Mouse (Mus musculus) midbrain, postnatal 0 days (tissue): ENCODE data around the gene Pafah1b3. TPM values are rescaled to one million over a fixed set of nuclear protein-coding genes. Genes with fewer than 3 reads are reported as not detected.

Experiments used
- ATAC-seq: fragments of 200-750 bp; cut with Nextera tagmentation; 2 replicates; pipeline ENCODE4 v1.8.0; 2017; ENCODE audit warnings: moderate number of reproducible peaks, mild to moderate bottlenecking, moderate TSS enrichment, moderate library complexity; ENCODE audit not compliant: low FRiP score
- DNase-seq: peaks from one replicate; pipeline ENCODE4 v3.0.0-alpha.2; 2015; ENCODE audit warnings: low spot score
- H3K27ac ChIP-seq: fragments of 300-500 bp; sonication (generic); 2 replicates; pipeline ENCODE4 v1.5.1; 2014; ENCODE audit warnings: low read depth, mild to moderate bottlenecking, low read length, mixed read lengths
- H3K27me3 ChIP-seq: fragments of 300-500 bp; sonication (generic); 2 replicates; pipeline ENCODE4 v1.6.1; 2014; ENCODE audit warnings: low read length, control low read depth, mixed read lengths; ENCODE audit not compliant: insufficient read depth
- H3K36me3 ChIP-seq: fragments of 300-500 bp; sonication (generic); 2 replicates; pipeline ENCODE4 v1.6.1; 2014; ENCODE audit warnings: low read length, control low read depth, mixed read lengths; ENCODE audit not compliant: insufficient read depth
- H3K4me1 ChIP-seq: fragments of 300-500 bp; sonication (generic); 2 replicates; pipeline ENCODE4 v1.6.1; 2014; ENCODE audit warnings: mild to moderate bottlenecking, control low read depth, antibody characterized with exemption, low read length, mixed read lengths; ENCODE audit not compliant: insufficient read depth
- H3K4me2 ChIP-seq: fragments of 300-500 bp; sonication (generic); 2 replicates; pipeline ENCODE4 v1.6.1; 2014; ENCODE audit warnings: low read depth, mild to moderate bottlenecking, low read length, mixed read lengths; ENCODE audit not compliant: poor library complexity, severe bottlenecking
- H3K4me3 ChIP-seq: fragments of 300-500 bp; sonication (generic); 2 replicates; pipeline ENCODE4 v1.5.1; 2014; ENCODE audit warnings: low read depth, mild to moderate bottlenecking, low read length, moderate library complexity
- H3K9ac ChIP-seq: fragments of 300-500 bp; sonication (generic); replicated peaks from 2 replicates; pipeline ENCODE4 v1.6.1; 2014; ENCODE audit warnings: mild to moderate bottlenecking, low read length, moderate library complexity, mixed read lengths; ENCODE audit not compliant: poor library complexity, severe bottlenecking
- H3K9me3 ChIP-seq: fragments of 300-500 bp; sonication (generic); 2 replicates; pipeline ENCODE4 v1.6.1; 2016; ENCODE audit warnings: low read length, control low read depth
- CTCF ChIP-seq: IDR thresholded peaks from 2 replicates; pipeline ENCODE4 v1.5.1; 2016; ENCODE audit warnings: antibody characterized with exemption, mild to moderate bottlenecking
- WGBS: fragments of 180-500 bp; shearing (Covaris S2); extraction: QIAGEN DNeasy Blood & Tissue Kit; methylation state at CpG from one replicate; pipeline ENCODE4 v1.1.7; 2014; 5-methylcytosine and 5-hydroxymethylcytosine counted together
- polyA plus RNA-seq: library from polyadenylated mRNA; unstranded; fragments of >200 nt; fragmentation: Nextera tagmentation; extraction: Ambion mirVana; gene quantifications from 2 replicates; pipeline ENCODE4 v1.2.1, GENCODE M21; 2015
- total RNA-seq: library from RNA; depleted of rRNA; stranded (reverse); fragments of >200 nt; gene quantifications from 2 replicates; pipeline ENCODE4 v1.2.3, GENCODE M21; 2014

The Pafah1b3 gene
- total and polyA plus RNA-seq, 2 experiments from 2014 or later: 604 to 661 TPM

- Histone ChIP-seq H3K27ac (no peak overlapping the region), H3K9ac (no peak overlapping the region), H3K27me3 (no peaks in the 10 kb centered on the region), H3K4me2 (no peak overlapping the region), H3K4me3 (no peak overlapping the region), H3K36me3 (peaks cover 74% of the 10 kb centered on the region), H3K9me3 (no peaks in the 10 kb centered on the region), H3K4me1 (peaks cover 18% of the 10 kb centered on the region)
- DNase-seq: no peak
- ATAC-seq: no peak
- TF ChIP-seq CTCF: no peak
- WGBS: 94% methylated on average over 12 of the region's 12 CpGs
Measured at GRCm38 (mm10) chr7:25288011-25288410, 9.8 kb downstream of the Pafah1b3 start.

GRCm38 (mm10) chr7:25286989-25287388 is 10.8 kb downstream of the Pafah1b3 start:
- Histone ChIP-seq H3K9ac (no peak overlapping the region), H3K36me3 (peaks cover 69% of the 10 kb centered on the region), H3K4me1 (peaks cover 21% of the 10 kb centered on the region), H3K27ac (no peak overlapping the region), H3K4me2 (no peak overlapping the region), H3K27me3 (no peaks in the 10 kb centered on the region), H3K9me3 (no peaks in the 10 kb centered on the region), H3K4me3 (no peak overlapping the region)
- peak; percentile 28; the same call in 1 of the 2 replicates for TF ChIP-seq CTCF
- WGBS: 80% methylated on average over 8 of the region's 8 CpGs
- DNase-seq (no peak), ATAC-seq (no peak)

GRCm38 (mm10) chr7:25285511-25286238 is 12.1 kb downstream of the Pafah1b3 start:
- 87% methylated on average over 20 of the region's 20 CpGs for WGBS
- Histone ChIP-seq H3K9me3 (no peaks in the 10 kb centered on the region), H3K27ac (no peak overlapping the region), H3K27me3 (no peaks in the 10 kb centered on the region), H3K4me2 (no peak overlapping the region), H3K4me3 (no peak overlapping the region), H3K4me1 (peaks cover 26% of the 10 kb centered on the region), H3K36me3 (peaks cover 56% of the 10 kb centered on the region), H3K9ac (no peak overlapping the region)
- no peak for ATAC-seq
- no peak for DNase-seq
- TF ChIP-seq CTCF: no peak

- Histone ChIP-seq H3K9me3 (no peaks in the 10 kb centered on the region), H3K4me2 (peak overlapping the region; percentile 89; the same call in 1 of the 2 replicates), H3K4me3 (no peak overlapping the region), H3K36me3 (peaks cover 50% of the 10 kb centered on the region), H3K27ac (no peak overlapping the region), H3K27me3 (no peaks in the 10 kb centered on the region), H3K4me1 (peaks cover 35% of the 10 kb centered on the region), H3K9ac (0 out of 2 replicates have a peak overlapping the region, but pooled peaks have one; percentile 72)
- DNase-seq (no peak), ATAC-seq (no peak)
- TF ChIP-seq CTCF: no peak
- 62% methylated on average over 5 of the region's 5 CpGs for WGBS
Measured at GRCm38 (mm10) chr7:25284766-25285165, 13.0 kb downstream of the Pafah1b3 start.

GRCm38 (mm10) chr7:25284171-25284570 is 13.6 kb downstream of the Pafah1b3 start:
- WGBS: 72% methylated on average over 2 of the region's 2 CpGs
- peaks cover 44% of the 10 kb centered on the region for H3K36me3 ChIP-seq
- peak overlapping the region; percentile 75 for H3K4me3 ChIP-seq
- 0 out of 2 replicates have a peak overlapping the region, but pooled peaks have one; percentile 3 for H3K27ac ChIP-seq
- H3K27me3 ChIP-seq: no peaks in the 10 kb centered on the region
- peaks cover 40% of the 10 kb centered on the region for H3K4me1 ChIP-seq
- peak overlapping the region; percentile 89 for H3K4me2 ChIP-seq
- DNase-seq (no peak), ATAC-seq (no peak)
- H3K9me3 ChIP-seq: no peaks in the 10 kb centered on the region
- peak overlapping the region; percentile 72; the same call in 1 of the 2 replicates for H3K9ac ChIP-seq
- no peak for TF ChIP-seq CTCF

GRCm38 (mm10) chr7:25283637-25284036 is 14.1 kb downstream of the Pafah1b3 start:
- peak overlapping the region; percentile 99; the same call in 1 of the 2 replicates for H3K27ac ChIP-seq
- no peak for ATAC-seq
- peaks cover 40% of the 10 kb centered on the region for H3K4me1 ChIP-seq
- peak overlapping the region; percentile 75 for H3K4me3 ChIP-seq
- 11% methylated on average over 5 of the region's 5 CpGs for WGBS
- H3K27me3 ChIP-seq: no peaks in the 10 kb centered on the region
- no peaks in the 10 kb centered on the region for H3K9me3 ChIP-seq
- no peak for DNase-seq
- H3K9ac ChIP-seq: peak overlapping the region; percentile 72
- H3K4me2 ChIP-seq: peak overlapping the region; percentile 89
- H3K36me3 ChIP-seq: peaks cover 39% of the 10 kb centered on the region
- no peak for TF ChIP-seq CTCF
